Mouse (Mus musculus) MEL (cell line): ENCODE data around the gene Pbx4. TPM values are rescaled to one million over a fixed set of nuclear protein-coding genes. Genes with fewer than 3 reads are reported as not detected.

Experiments used
- DNase-seq: peaks from one replicate; pipeline ENCODE4 v3.0.0; 2011; ENCODE audit warnings: low read depth, low spot score
- H3K27ac ChIP-seq: 2 replicates; pipeline ENCODE4 v1.5.1; 2012; ENCODE audit warnings: low read depth, mild to moderate bottlenecking, control low read depth, low read length, moderate library complexity; ENCODE audit not compliant: control insufficient read depth
- H3K27me3 ChIP-seq, 2 experiments: fragments of 150-350 bp in 1 of 2; sonication (generic) in 1 of 2; 2 replicates each; pipeline ENCODE4 v1.6.1; 2012; ENCODE audit warnings: low read length in 2 of 2, mild to moderate bottlenecking in 2 of 2, improper control_type of control experiment in 1 of 2, moderate library complexity in 1 of 2; ENCODE audit not compliant: insufficient read depth in 2 of 2, control insufficient read depth in 1 of 2
- H3K36me3 ChIP-seq, 2 experiments: 2 replicates each; pipeline ENCODE4 v1.6.1; 2012 to 2014; ENCODE audit warnings: low read length in 2 of 2, improper control_type of control experiment in 1 of 2, inconsistent platforms in 1 of 2, mild to moderate bottlenecking in 1 of 2; ENCODE audit not compliant: insufficient read depth in 2 of 2, control insufficient read depth in 1 of 2
- H3K4me1 ChIP-seq, 2 experiments: fragments of 150-350 bp in 1 of 2; sonication (generic) in 1 of 2; 2 replicates each; pipeline ENCODE4 v1.6.1; 2012; ENCODE audit warnings: low read length in 2 of 2, improper control_type of control experiment in 1 of 2, mild to moderate bottlenecking in 1 of 2; ENCODE audit not compliant: insufficient read depth in 2 of 2, control insufficient read depth in 1 of 2
- H3K4me3 ChIP-seq, 2 experiments: fragments of 150-350 bp in 1 of 2; sonication (generic) in 1 of 2; 2 replicates each; pipeline ENCODE4 v1.5.1; 2012; ENCODE audit warnings: low read depth in 2 of 2, low read length in 2 of 2, mild to moderate bottlenecking in 2 of 2, moderate library complexity in 2 of 2, control low read depth in 1 of 2, improper control_type of control experiment in 1 of 2; ENCODE audit not compliant: control insufficient read depth in 1 of 2, insufficient read depth in 1 of 2
- H3K79me2 ChIP-seq: 2 replicates; pipeline ENCODE4 v1.6.1; 2012; ENCODE audit warnings: mild to moderate bottlenecking, low read length, moderate library complexity; ENCODE audit not compliant: control insufficient read depth, poor library complexity, insufficient read depth
- H3K9ac ChIP-seq: 2 replicates; pipeline ENCODE4 v1.6.1; 2012; ENCODE audit warnings: low read depth, mild to moderate bottlenecking, control low read depth, low read length, moderate library complexity; ENCODE audit not compliant: control insufficient read depth, poor library complexity, severe bottlenecking
- H3K9me3 ChIP-seq: fragments of 150-350 bp; sonication (generic); replicated peaks from 2 replicates; pipeline ENCODE4 v1.6.1; 2012; ENCODE audit warnings: mild to moderate bottlenecking, low read length, improper control_type of control experiment, moderate library complexity; ENCODE audit not compliant: insufficient read depth
- BHLHE40 ChIP-seq: IDR thresholded peaks from 2 replicates; pipeline ENCODE4 v1.6.1; 2012; ENCODE audit warnings: low read depth, mild to moderate bottlenecking, inconsistent platforms, low read length, improper control_type of control experiment, borderline replicate concordance
- CHD2 ChIP-seq: IDR thresholded peaks from 2 replicates; pipeline ENCODE4 v1.6.1; 2011; ENCODE audit warnings: low read length, improper control_type of control experiment
- EP300 ChIP-seq, 2 experiments: IDR thresholded peaks; 2 replicates each; pipeline ENCODE4 v1.6.1; 2011; ENCODE audit warnings: improper control_type of control experiment in 2 of 2, low read length in 2 of 2, low read depth in 1 of 2, mild to moderate bottlenecking in 1 of 2
- KAT2A ChIP-seq: conservative IDR thresholded peaks from 2 replicates; pipeline ENCODE4 v1.6.1; 2012; ENCODE audit warnings: low read depth, low read length, improper control_type of control experiment, inconsistent platforms
- MYC ChIP-seq: IDR thresholded peaks from 2 replicates; pipeline ENCODE4 v1.6.1; 2011; ENCODE audit warnings: low read depth, mild to moderate bottlenecking, low read length, improper control_type of control experiment, moderate library complexity
- TBP ChIP-seq: IDR thresholded peaks from 2 replicates; pipeline ENCODE4 v1.8.0; 2011; ENCODE audit warnings: low read depth, low read length, improper control_type of control experiment
- TCF12 ChIP-seq: IDR thresholded peaks from 2 replicates; pipeline ENCODE4 v1.6.1; 2014; ENCODE audit warnings: low read depth, mild to moderate bottlenecking, inconsistent platforms, low read length, improper control_type of control experiment, moderate library complexity
- UBTF ChIP-seq: IDR thresholded peaks from 2 replicates; pipeline ENCODE4 v1.6.1; 2012; ENCODE audit warnings: low read depth, mild to moderate bottlenecking, inconsistent platforms, low read length, improper control_type of control experiment, moderate library complexity, borderline replicate concordance; ENCODE audit not compliant: insufficient read depth
- USF2 ChIP-seq, 2 experiments: IDR thresholded peaks; 2 replicates each; pipeline ENCODE4 v1.6.1; 2011 to 2012; ENCODE audit warnings: improper control_type of control experiment in 2 of 2, low read length in 2 of 2, borderline replicate concordance in 1 of 2, inconsistent platforms in 1 of 2, low read depth in 1 of 2, mild to moderate bottlenecking in 1 of 2; ENCODE audit not compliant: insufficient read depth in 1 of 2
- ZC3H11A ChIP-seq: IDR thresholded peaks from 2 replicates; pipeline ENCODE4 v1.6.1; 2012; ENCODE audit warnings: low read depth, mild to moderate bottlenecking, inconsistent platforms, low read length, improper control_type of control experiment
- polyA plus RNA-seq, 2 experiments: library from polyadenylated mRNA; stranded (reverse) in 1 of 2; unstranded in 1 of 2; fragments of >175 nt in 1 of 2; fragments of >200 nt in 1 of 2; gene quantifications; 2 replicates each; pipeline versions ENCODE4 v1.2.1 to v1.2.4; 2012; ENCODE audit warnings: low replicate concordance in 2 of 2, low read depth in 1 of 2; ENCODE audit not compliant: insufficient read length in 2 of 2, insufficient read depth in 1 of 2, missing spikeins in 1 of 2
- total RNA-seq: library from RNA; depleted of rRNA; stranded (reverse); fragments of 300-350 nt; gene quantifications from 2 replicates; pipeline ENCODE4 v1.2.3, GENCODE M21; 2012

The Pbx4 gene
- total and polyA plus RNA-seq, 3 experiments: 9.3 to 15.6 TPM; not detected in 1

GRCm38 (mm10) chr8:69860807-69861206 is 28.5 kb downstream of the Pbx4 start:
- DNase-seq: no peak
- 0 out of 4 replicates have a peak, but pooled peaks cover 0 to 5% of the 10 kb centered on the region in 2 experiments for H3K4me1 ChIP-seq
- H3K4me3 ChIP-seq: no peak overlapping the region
- TF ChIP-seq BHLHE40 (no peak), CHD2 (no peak), KAT2A (no peak)
- no peak overlapping the region for H3K27ac ChIP-seq
- no peaks in the 10 kb centered on the region for H3K36me3 ChIP-seq
- H3K9ac ChIP-seq: no peak overlapping the region
- H3K79me2 ChIP-seq: no peaks in the 10 kb centered on the region
- no peaks in the 10 kb centered on the region for H3K27me3 ChIP-seq
- no peaks in the 10 kb centered on the region for H3K9me3 ChIP-seq

GRCm38 (mm10) chr8:69861251-69861650 is 29.0 kb downstream of the Pbx4 start:
- peak; percentile 33 for DNase-seq

GRCm38 (mm10) chr8:69863387-69864020 is 31.2 kb downstream of the Pbx4 start:
- Histone ChIP-seq H3K9ac (no peak overlapping the region), H3K4me3 (no peak overlapping the region), H3K27ac (no peak overlapping the region), H3K4me1 (peaks cover 0 to 10% of the 10 kb centered on the region in 2 experiments; a peak in 2 of 4 replicates), H3K36me3 (no peaks in the 10 kb centered on the region), H3K27me3 (no peaks in the 10 kb centered on the region), H3K79me2 (no peaks in the 10 kb centered on the region), H3K9me3 (no peaks in the 10 kb centered on the region)
- peak; percentile 39; the same call in 1 of the 2 replicates for TF ChIP-seq TCF12
- TF ChIP-seq MYC: no peak
- no peak for DNase-seq

More at GRCm38 (mm10) chr8:69861251-69861650, 29.0 kb downstream of the Pbx4 start:
- no peaks in the 10 kb centered on the region for H3K79me2 ChIP-seq
- H3K9me3 ChIP-seq: no peaks in the 10 kb centered on the region
- H3K27ac ChIP-seq: no peak overlapping the region
- 0 out of 4 replicates have a peak, but pooled peaks cover 0 to 5% of the 10 kb centered on the region in 2 experiments for H3K4me1 ChIP-seq
- H3K36me3 ChIP-seq: no peaks in the 10 kb centered on the region
- H3K4me3 ChIP-seq: no peak overlapping the region
- no peak overlapping the region for H3K9ac ChIP-seq
- no peak for TF ChIP-seq ZC3H11A
- TF ChIP-seq TBP: no peak
- no peak for TF ChIP-seq UBTF
- no peak for TF ChIP-seq KAT2A
- no peak for TF ChIP-seq USF2 (IDR thresholded peaks at IDR 0.05; ENCODE audit: borderline replicate concordance in 1 of 2, insufficient read depth in 1 of 2, low read depth in 1 of 2, low read length in 2 of 2)
- no peak for TF ChIP-seq EP300 (IDR thresholded peaks at IDR 0.05; ENCODE audit: low read depth in 1 of 2, low read length in 2 of 2)
- no peaks in the 10 kb centered on the region for H3K27me3 ChIP-seq
